Mouse (Mus musculus) kidney, postnatal 14 days (tissue): Measurements from ENCODE around the gene Astn1.

Experiments used
- DNase-seq: peaks from one replicate; pipeline ENCODE4 v3.0.0; 2022; ENCODE audit warnings: mixed read lengths

Astn1 gene

DNA sequence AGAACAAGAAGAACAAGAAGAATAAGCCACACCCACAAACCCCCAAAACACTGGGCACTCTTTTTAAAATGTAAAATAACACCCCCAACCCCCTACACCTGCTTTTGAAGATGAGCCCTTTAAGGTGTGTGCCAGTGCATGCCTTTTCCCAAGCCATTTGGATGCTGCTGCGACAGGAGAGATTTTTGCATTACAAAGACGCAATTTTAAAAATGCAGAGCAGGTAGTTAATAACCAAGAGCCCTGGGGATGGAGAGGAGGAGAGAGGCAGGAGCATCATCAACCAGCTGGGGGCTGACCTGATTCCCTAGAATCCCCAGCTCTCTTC is at the start of gene Astn1:
Gene Astn1, plus strand, starts transcription at position 310 of the 328 bp plus-strand sequence.
- no peak for DNase-seq

DNA sequence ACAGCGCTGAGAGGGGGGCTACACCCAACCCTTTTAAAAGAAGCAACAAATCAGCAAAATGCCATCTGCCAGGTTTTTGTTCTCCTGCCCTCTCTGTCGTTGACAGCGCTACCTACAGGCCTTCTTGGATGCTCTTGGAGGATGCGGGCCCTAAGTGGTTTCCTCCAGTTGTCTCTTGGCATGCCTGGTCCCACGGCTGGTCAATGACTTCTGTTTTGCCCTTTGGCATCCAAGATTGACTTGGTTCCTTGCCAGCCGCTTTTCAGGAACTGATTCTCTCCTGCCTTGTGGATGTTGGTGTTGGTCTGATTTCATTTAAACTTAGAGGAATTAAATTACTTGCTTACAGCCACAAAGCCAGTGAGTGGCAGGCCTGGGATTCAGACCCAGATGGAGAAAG is 38.7 kb upstream of the Astn1 start:
- no peak for DNase-seq

- no peak for DNase-seq
These were observed 33.9 kb upstream of the Astn1 start for GRCm38 (mm10) chr1:158328126-158328525.

DNA sequence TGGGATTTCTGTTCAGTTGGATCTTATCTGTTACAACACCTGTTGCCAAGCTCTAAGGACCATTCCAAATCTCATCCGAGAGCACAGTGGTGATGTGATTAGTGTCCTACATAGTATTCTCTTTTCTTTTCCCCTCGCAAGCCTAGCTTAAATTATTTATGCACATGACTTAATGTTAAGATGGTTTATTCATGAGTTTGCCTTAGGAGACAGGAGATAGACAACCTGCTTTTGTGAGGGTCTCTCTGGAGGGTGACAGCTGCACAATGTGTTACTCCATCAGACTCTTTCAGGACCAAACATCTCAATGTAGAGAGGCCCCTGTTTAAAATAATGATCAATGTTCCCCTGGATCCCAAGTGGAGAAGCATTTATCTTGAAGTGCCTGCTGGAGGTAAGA is 33.2 kb upstream of the Astn1 start:
- no peak for DNase-seq

- DNase-seq: no peak
These were observed 18.8 kb upstream of the Astn1 start for GRCm38 (mm10) chr1:158343243-158343714.

- DNase-seq: no peak
These were observed 8.3 kb upstream of the Astn1 start for GRCm38 (mm10) chr1:158353656-158354371.

DNA sequence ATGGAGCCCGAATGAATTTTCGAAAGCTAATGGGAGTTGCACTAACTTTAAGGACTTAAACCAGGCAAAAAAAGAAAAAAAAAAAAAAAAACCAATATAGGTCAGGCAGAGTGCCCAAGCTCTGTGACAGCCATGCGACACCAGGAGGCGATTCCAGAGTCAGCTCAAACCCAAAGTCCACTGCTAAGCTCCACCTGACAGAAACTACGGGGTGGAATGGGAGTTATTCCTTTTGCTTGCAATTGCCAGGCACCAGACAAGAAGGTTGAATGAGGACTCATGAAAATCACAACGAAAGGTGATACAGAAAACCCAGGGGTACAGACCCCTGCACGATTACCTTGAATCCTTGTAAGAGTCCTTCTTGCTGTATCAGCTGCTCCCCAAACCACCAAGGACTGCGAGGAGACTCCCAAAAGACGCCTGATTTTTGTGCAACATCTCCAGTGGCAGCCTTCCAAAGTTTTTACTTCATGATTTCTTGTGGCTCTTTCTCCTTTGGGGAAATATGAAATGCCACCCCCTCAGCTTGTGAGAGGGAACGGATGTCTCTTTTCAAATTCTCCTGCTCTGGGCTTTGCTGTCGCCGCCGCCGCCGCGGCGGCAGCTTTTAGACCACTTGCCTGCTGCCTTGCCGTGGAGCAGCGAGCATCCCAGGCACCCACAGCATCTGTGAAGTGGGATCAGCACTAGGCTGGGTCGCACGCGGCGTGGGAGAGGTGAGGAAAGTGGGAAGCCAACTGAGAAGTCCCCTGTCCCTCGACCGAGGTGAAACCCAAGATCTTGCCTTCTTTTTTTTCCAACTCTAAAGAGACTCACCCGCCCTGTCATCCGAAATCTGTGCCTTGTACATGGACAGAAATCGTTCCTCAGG is 6.7 kb upstream of the Astn1 start:
- peak; percentile 12 for DNase-seq

GRCm38 (mm10) chr1:158356051-158356461 is 6.0 kb upstream of the Astn1 start, which contains the start of gene Brinp2:
TSS of gene Brinp2 (minus strand) at chr1:158356326.
- peak; percentile 86 for DNase-seq

DNA sequence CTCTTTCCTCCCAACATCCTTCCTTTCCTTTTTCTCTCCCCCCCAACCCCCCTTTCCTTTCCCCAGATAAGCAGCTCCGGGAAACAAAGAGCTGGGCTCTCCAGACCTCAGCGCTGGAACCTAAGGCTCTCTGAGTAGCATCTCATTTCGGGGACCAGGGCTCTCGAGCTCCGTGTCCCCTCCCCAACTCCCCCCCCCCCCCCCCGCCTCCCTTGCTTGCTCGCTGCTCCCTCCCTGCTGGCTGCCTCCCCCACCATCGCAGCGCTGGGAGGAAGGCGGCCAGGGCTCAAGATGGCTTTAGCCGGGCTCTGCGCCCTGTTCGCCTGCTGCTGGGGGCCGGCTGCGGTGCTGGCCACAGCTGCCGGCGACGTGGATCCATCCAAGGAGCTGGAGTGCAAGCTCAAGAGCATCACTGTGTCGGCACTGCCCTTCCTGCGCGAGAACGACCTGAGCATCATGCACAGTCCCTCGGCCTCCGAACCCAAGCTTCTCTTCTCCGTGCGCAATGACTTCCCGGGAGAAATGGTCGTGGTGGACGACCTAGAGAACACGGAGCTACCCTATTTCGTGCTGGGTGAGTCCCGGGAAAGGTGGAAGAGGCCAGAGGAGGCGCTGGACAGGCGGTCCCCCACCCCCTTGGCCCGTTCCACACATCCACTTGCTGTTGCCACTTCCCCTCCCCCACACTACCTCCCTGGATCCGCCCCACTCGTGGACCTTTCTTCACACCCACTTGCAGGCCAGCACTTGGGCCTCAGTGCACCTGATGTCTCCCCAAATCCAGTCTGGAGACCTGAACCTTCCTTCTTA is 424 bp downstream of the Astn1 start:
- DNase-seq: no peak

DNA sequence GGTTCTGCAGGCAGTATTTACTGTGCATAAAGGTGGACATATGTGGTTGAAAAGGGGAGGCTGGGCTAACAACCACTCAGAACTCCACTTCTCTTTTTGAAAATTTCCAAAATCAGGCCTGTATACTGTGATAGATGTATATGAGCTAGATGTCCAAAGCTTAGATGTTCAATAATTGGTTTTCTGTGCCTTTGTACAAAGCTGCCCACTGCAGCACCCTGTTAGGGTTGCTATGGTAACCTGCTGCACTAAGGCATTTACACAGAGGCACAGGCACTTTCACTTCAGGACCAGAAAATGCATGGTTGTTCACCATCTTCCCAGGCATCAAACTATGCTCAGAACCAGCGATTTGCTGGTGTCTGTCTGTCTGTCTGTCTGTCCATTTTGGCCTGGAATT is 2.4 kb downstream of the Astn1 start:
- no peak for DNase-seq

DNA sequence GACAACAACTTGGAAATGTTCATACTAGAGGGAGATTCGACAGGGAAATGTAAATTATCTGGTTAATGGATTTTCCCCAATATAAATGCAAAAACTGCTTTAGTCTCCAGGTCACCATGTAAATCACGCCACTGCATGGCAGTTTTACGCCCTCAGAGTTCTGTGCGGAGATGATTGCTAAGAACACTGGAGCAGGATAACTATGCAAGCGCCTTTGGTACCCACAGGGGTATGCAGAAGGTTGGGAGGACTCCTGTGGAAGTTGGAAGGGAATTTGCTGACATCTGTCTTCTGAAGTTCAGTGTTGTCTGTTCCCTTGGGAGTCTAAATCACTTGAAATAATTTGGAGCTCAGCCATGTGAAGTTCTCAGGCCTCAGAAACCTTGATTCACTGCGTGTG is 20.2 kb downstream of the Astn1 start:
- no peak for DNase-seq

DNA sequence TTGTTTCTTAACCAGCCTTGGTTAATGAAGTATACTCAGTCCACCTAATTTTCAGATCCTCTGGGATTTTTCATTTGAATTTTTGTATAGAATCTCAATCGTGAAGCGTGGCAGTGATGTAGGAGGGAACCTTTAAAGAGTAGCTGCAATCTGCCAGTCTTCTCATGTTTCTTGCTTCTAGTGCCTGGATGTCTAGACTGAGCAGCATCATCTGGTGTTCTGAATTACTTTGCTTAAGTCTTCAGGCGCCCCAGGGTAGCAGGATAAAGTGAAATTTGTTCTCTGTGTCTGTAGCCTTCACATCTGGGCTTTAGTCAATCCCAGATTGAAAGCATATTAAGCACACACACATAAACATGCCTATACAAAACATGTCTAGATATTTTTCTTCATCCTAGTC is 21.1 kb downstream of the Astn1 start:
- no peak for DNase-seq

DNA sequence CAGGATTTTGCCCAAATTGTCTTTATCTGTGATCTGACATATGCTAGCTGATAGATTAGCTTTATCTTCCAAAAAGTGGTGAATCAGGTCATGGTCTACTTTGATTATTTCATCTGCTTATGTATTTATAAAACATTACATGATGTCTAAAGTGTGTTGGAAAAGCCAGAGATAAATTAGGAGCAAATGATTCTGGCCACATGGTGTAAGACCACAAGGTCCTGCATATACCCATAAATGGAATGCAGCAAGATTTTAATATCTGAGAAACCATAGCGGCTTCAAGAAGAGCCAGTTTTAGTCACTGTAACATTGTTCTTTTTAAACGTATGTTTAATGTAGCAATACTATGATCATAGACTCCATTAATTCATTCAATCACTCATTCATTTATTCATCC is 23.2 kb downstream of the Astn1 start:
- DNase-seq: no peak

DNA sequence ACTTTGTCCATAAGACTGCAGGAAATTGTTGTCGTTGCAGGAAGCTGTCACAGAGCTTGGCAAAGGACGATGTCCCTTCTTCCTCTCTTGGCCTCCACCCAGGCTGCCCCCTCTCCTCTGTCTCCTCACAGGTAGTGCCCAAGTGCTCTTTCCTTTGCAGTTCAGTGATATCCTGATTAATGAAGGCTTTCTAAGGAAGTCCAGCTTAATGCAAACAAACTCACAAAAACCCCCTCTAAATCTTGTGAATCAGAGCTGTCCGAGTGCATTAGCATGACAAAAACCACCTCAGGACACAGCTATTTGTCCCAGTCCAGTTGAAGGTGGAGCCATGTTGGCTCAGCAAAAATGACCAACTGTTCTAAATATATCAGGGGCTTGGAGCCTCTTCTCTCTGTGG is 24.7 kb downstream of the Astn1 start:
- peak; percentile 19 for DNase-seq

DNA sequence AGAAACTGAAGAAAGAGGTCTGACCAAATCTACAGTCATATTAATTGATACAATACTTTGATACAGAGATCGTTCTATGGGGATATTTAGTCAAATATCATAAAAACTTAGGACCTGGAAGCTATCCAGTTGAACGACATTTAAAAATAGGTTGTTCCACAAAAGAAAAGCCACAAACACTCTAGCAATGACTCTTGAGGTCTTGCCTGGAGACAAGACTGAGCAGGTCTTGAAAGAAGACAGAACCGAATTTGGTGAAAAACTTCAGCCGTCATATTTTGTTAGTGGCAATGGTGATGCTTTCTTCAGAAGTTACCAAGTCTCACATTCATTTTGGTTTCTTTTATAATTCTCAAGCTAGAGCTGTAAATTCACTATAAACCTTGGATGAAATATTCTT is 26.9 kb downstream of the Astn1 start:
- no peak for DNase-seq

- no peak for DNase-seq
These were observed 28.6 kb downstream of the Astn1 start for GRCm38 (mm10) chr1:158390693-158391092.

- no peak for DNase-seq
These were observed 35.0 kb downstream of the Astn1 start for GRCm38 (mm10) chr1:158397058-158397457.

DNA sequence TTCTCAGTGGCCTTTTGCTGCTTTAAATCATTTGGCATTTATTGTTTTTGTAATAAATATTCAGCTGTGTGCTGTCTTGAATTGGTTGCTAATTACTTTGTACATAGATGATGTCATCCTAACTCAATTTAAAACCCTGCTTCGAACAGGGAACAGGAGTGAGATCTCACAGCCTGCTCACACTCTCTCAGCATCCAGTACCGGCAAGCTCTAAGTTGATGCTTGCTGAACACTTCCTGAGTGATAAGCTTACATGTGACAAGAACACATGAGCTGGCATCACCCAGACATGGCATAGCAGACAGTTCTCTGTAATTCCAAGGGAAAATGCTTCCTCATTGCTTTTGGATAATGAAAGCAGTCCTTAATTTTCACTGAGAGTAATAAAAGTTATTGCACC is 38.8 kb downstream of the Astn1 start:
- DNase-seq: no peak

GRCm38 (mm10) chr1:158405899-158406769 is 44.1 kb downstream of the Astn1 start:
- DNase-seq: no peak

DNA sequence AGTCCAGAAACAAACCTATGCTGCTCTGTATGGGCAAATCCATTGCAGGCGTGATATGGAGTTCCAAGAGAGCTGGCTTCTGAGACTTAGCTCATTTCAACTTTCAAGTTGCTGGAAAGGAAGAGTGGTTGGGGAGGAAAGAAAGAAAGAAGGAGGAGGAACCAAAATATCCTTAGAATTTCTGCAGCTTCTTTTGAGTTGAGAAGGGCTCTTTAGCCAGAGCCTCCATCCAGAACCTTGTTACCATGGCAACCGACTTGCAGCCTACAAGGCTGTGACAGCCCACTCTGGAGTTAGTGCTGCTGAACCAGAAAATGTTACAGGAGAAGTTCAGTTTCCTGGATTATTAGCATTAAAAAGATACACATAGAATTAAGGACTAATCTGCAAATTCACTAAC is 46.1 kb downstream of the Astn1 start:
- DNase-seq: no peak

- DNase-seq: no peak
These were observed 49.1 kb downstream of the Astn1 start for GRCm38 (mm10) chr1:158411146-158411545.

DNA sequence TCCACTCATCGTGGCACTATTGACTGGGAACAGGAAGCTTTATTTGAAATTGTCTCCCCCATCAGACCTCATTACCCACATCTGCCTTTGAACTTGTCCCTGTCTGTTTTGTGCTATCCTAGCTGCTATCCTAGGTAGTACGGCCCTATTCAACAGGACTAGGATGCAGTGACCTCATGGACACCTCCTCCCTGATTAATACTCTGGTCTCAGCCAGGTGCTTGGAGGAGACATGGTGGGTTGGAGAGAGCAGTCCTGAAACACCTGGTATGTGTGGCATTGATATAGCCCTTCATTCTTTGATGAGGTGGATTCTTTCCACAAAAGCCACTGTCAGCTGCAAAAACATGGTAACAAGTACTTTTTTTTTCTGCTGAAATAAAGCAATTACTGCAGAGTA is 52.1 kb downstream of the Astn1 start:
- DNase-seq: no peak
